Mouse (Mus musculus) left cerebral cortex, adult 2 months (tissue): ENCODE data around the gene Stxbp6. TPM values are rescaled to one million over a fixed set of nuclear protein-coding genes. Genes with fewer than 3 reads are reported as not detected.

ENCODE experiments used
- DNase-seq, 2 experiments: peaks; one replicate each; pipeline ENCODE4 v3.0.0; 2021 to 2022; ENCODE audit warnings: low spot score in 2 of 2, mixed read lengths in 1 of 2; ENCODE audit errors: extremely low spot score in 1 of 2
- H3K27ac ChIP-seq: fragments of 200-600 bp; 2 replicates; pipeline ENCODE4 v1.8.1; 2022
- H3K4me3 ChIP-seq: fragments of 200-600 bp; 2 replicates; pipeline ENCODE4 v1.8.1; 2022
- CTCF ChIP-seq: fragments of 200-600 bp; IDR thresholded peaks from 2 replicates; pipeline ENCODE4 v1.8.1; 2022; ENCODE audit warnings: antibody characterized with exemption, mild to moderate bottlenecking, moderate library complexity
- intact Hi-C: fragments of 180-260 bp; cut with DNase I; formaldehyde crosslinking; loops from one replicate; pipeline ENCODE4 v1.15.1; 2025
- total RNA-seq, 2 experiments: library from RNA; stranded (reverse); gene quantifications; 2 replicates each; pipeline ENCODE4 v1.2.3; 2021

Stxbp6 gene
- total RNA-seq, 2 experiments from 2014 or later, result 67.7 to 75.2 TPM

- H3K4me3 ChIP-seq, result no peak overlapping the region
- intact Hi-C loops, result no loop called here
- TF ChIP-seq CTCF, result no peak
- H3K27ac ChIP-seq, result no peak overlapping the region
- DNase-seq, result no peak
These were observed 142.8 kb downstream of the Stxbp6 start for GRCm38 (mm10) chr12:44931716-44932115.

- no peak for TF ChIP-seq CTCF
- no peak overlapping the region for H3K27ac ChIP-seq
- intact Hi-C loops, result no loop called here
- H3K4me3 ChIP-seq, result no peak overlapping the region
- no peak for DNase-seq
These were observed 146.1 kb downstream of the Stxbp6 start for GRCm38 (mm10) chr12:44928456-44928855.

GRCm38 (mm10) chr12:44925901-44926300 lies 148.6 kb downstream of the Stxbp6 start:
- H3K27ac ChIP-seq, result no peak overlapping the region
- no peak for DNase-seq
- intact Hi-C loops, result no loop called here
- H3K4me3 ChIP-seq, result no peak overlapping the region
- TF ChIP-seq CTCF, result no peak

GRCm38 (mm10) chr12:44923273-44923672 lies 151.2 kb downstream of the Stxbp6 start:
- DNase-seq, result no peak
- no peak for TF ChIP-seq CTCF
- Histone ChIP-seq H3K27ac (no peak overlapping the region), H3K4me3 (no peak overlapping the region)
- intact Hi-C loops, result no loop called here

GRCm38 (mm10) chr12:44922241-44922640 lies 152.3 kb downstream of the Stxbp6 start:
- Histone ChIP-seq H3K27ac (no peak overlapping the region), H3K4me3 (no peak overlapping the region)
- DNase-seq, result no peak
- intact Hi-C loops, result no loop called here
- no peak for TF ChIP-seq CTCF

- no peak for DNase-seq
- H3K27ac ChIP-seq, result no peak overlapping the region
- intact Hi-C loops, result no loop called here
- H3K4me3 ChIP-seq, result no peak overlapping the region
- no peak for TF ChIP-seq CTCF
These were observed 154.9 kb downstream of the Stxbp6 start for GRCm38 (mm10) chr12:44919613-44920012.

- H3K27ac ChIP-seq, result no peak overlapping the region
- H3K4me3 ChIP-seq, result no peak overlapping the region
- intact Hi-C loops, result no loop called here
- no peak for TF ChIP-seq CTCF
- no peak for DNase-seq
These were observed 155.6 kb downstream of the Stxbp6 start for GRCm38 (mm10) chr12:44918929-44919328.

- no peak for DNase-seq
- no peak for TF ChIP-seq CTCF
- Histone ChIP-seq H3K27ac (no peak overlapping the region), H3K4me3 (no peak overlapping the region)
- intact Hi-C loops, result no loop called here
These were observed 160.7 kb downstream of the Stxbp6 start for GRCm38 (mm10) chr12:44913854-44914253.

- no peak for DNase-seq
- no peak overlapping the region for H3K4me3 ChIP-seq
- H3K27ac ChIP-seq, result no peak overlapping the region
- intact Hi-C loops, result no loop called here
- TF ChIP-seq CTCF, result no peak; the same call in 1 of the 2 replicates
These were observed 166.3 kb downstream of the Stxbp6 start for GRCm38 (mm10) chr12:44908028-44908702.

- DNase-seq, result no peak
- no peak for TF ChIP-seq CTCF
- Histone ChIP-seq H3K4me3 (no peak overlapping the region), H3K27ac (no peak overlapping the region)
- intact Hi-C loops, result no loop called here
These were observed 168.5 kb downstream of the Stxbp6 start for GRCm38 (mm10) chr12:44906001-44906400.

- H3K27ac ChIP-seq, result no peak overlapping the region
- intact Hi-C loops, result no loop called here
- DNase-seq, result no peak
- no peak for TF ChIP-seq CTCF
- H3K4me3 ChIP-seq, result no peak overlapping the region
These were observed 171.2 kb downstream of the Stxbp6 start for GRCm38 (mm10) chr12:44903205-44903732.

- intact Hi-C loops, result no loop called here
- no peak for DNase-seq
- Histone ChIP-seq H3K4me3 (no peak overlapping the region), H3K27ac (no peak overlapping the region)
- TF ChIP-seq CTCF, result no peak
These were observed 175.2 kb downstream of the Stxbp6 start for GRCm38 (mm10) chr12:44899173-44899870.
